Mouse (Mus musculus) MEL (cell line): ENCODE results near the gene Atp8b3. TPM values are rescaled to one million over a fixed set of nuclear protein-coding genes. Genes with fewer than 3 reads are reported as not detected.
A peak's percentile ranks its signal among the peaks of the same experiment; 100 is the strongest.

Experiments used
- DNase-seq: peaks from one replicate; pipeline ENCODE4 v3.0.0; 2011; ENCODE audit warnings: low read depth, low spot score
- H3K27ac ChIP-seq: 2 replicates; pipeline ENCODE4 v1.5.1; 2012; ENCODE audit warnings: low read depth, mild to moderate bottlenecking, control low read depth, low read length, moderate library complexity; ENCODE audit not compliant: control insufficient read depth
- H3K27me3 ChIP-seq, 2 experiments: fragments of 150-350 bp in 1 of 2; sonication (generic) in 1 of 2; 2 replicates each; pipeline ENCODE4 v1.6.1; 2012; ENCODE audit warnings: low read length in 2 of 2, mild to moderate bottlenecking in 2 of 2, improper control_type of control experiment in 1 of 2, moderate library complexity in 1 of 2; ENCODE audit not compliant: insufficient read depth in 2 of 2, control insufficient read depth in 1 of 2
- H3K36me3 ChIP-seq, 2 experiments: 2 replicates each; pipeline ENCODE4 v1.6.1; 2012 to 2014; ENCODE audit warnings: low read length in 2 of 2, improper control_type of control experiment in 1 of 2, inconsistent platforms in 1 of 2, mild to moderate bottlenecking in 1 of 2; ENCODE audit not compliant: insufficient read depth in 2 of 2, control insufficient read depth in 1 of 2
- H3K4me1 ChIP-seq, 2 experiments: fragments of 150-350 bp in 1 of 2; sonication (generic) in 1 of 2; 2 replicates each; pipeline ENCODE4 v1.6.1; 2012; ENCODE audit warnings: low read length in 2 of 2, improper control_type of control experiment in 1 of 2, mild to moderate bottlenecking in 1 of 2; ENCODE audit not compliant: insufficient read depth in 2 of 2, control insufficient read depth in 1 of 2
- H3K4me3 ChIP-seq, 2 experiments: fragments of 150-350 bp in 1 of 2; sonication (generic) in 1 of 2; 2 replicates each; pipeline ENCODE4 v1.5.1; 2012; ENCODE audit warnings: low read depth in 2 of 2, low read length in 2 of 2, mild to moderate bottlenecking in 2 of 2, moderate library complexity in 2 of 2, control low read depth in 1 of 2, improper control_type of control experiment in 1 of 2; ENCODE audit not compliant: control insufficient read depth in 1 of 2, insufficient read depth in 1 of 2
- H3K79me2 ChIP-seq: 2 replicates; pipeline ENCODE4 v1.6.1; 2012; ENCODE audit warnings: mild to moderate bottlenecking, low read length, moderate library complexity; ENCODE audit not compliant: control insufficient read depth, poor library complexity, insufficient read depth
- H3K9ac ChIP-seq: 2 replicates; pipeline ENCODE4 v1.6.1; 2012; ENCODE audit warnings: low read depth, mild to moderate bottlenecking, control low read depth, low read length, moderate library complexity; ENCODE audit not compliant: control insufficient read depth, poor library complexity, severe bottlenecking
- H3K9me3 ChIP-seq: fragments of 150-350 bp; sonication (generic); replicated peaks from 2 replicates; pipeline ENCODE4 v1.6.1; 2012; ENCODE audit warnings: mild to moderate bottlenecking, low read length, improper control_type of control experiment, moderate library complexity; ENCODE audit not compliant: insufficient read depth
- BHLHE40 ChIP-seq: IDR thresholded peaks from 2 replicates; pipeline ENCODE4 v1.6.1; 2012; ENCODE audit warnings: low read depth, mild to moderate bottlenecking, inconsistent platforms, low read length, improper control_type of control experiment, borderline replicate concordance
- CTCF ChIP-seq, 3 experiments: IDR thresholded peaks in 2 of 3; conservative IDR thresholded peaks in 1 of 3; 2 replicates each; pipeline ENCODE4 v1.5.1; 2011 to 2012; ENCODE audit warnings: low read length in 3 of 3, low read depth in 2 of 3, mild to moderate bottlenecking in 2 of 3, improper control_type of control experiment in 1 of 3, inconsistent platforms in 1 of 3, mixed read lengths in 1 of 3, moderate library complexity in 1 of 3; ENCODE audit not compliant: control insufficient read depth in 1 of 3, insufficient read depth in 1 of 3, poor library complexity in 1 of 3, severe bottlenecking in 1 of 3
- EP300 ChIP-seq, 2 experiments: IDR thresholded peaks; 2 replicates each; pipeline ENCODE4 v1.6.1; 2011; ENCODE audit warnings: improper control_type of control experiment in 2 of 2, low read length in 2 of 2, low read depth in 1 of 2, mild to moderate bottlenecking in 1 of 2
- GABPA ChIP-seq: IDR thresholded peaks from 2 replicates; pipeline ENCODE4 v1.6.1; 2012; ENCODE audit warnings: low read depth, mild to moderate bottlenecking, inconsistent platforms, low read length, improper control_type of control experiment, moderate library complexity
- GATA1 ChIP-seq: IDR thresholded peaks from 2 replicates; pipeline ENCODE4 v1.6.1; 2011; ENCODE audit warnings: low read depth, low read length, improper control_type of control experiment
- HCFC1 ChIP-seq: IDR thresholded peaks from 2 replicates; pipeline ENCODE4 v1.6.1; 2012; ENCODE audit warnings: low read depth, mild to moderate bottlenecking, inconsistent platforms, low read length, improper control_type of control experiment, moderate library complexity
- JUND ChIP-seq: IDR thresholded peaks from 2 replicates; pipeline ENCODE4 v1.6.1; 2011; ENCODE audit warnings: low read depth, mild to moderate bottlenecking, improper control_type of control experiment, low read length
- MAFK ChIP-seq: IDR thresholded peaks from 2 replicates; pipeline ENCODE4 v1.6.1; 2011; ENCODE audit warnings: low read depth, mild to moderate bottlenecking, low read length, improper control_type of control experiment, borderline replicate concordance
- MAX ChIP-seq: IDR thresholded peaks from 2 replicates; pipeline ENCODE4 v1.6.1; 2011; ENCODE audit warnings: low read length, improper control_type of control experiment
- MAZ ChIP-seq: IDR thresholded peaks from 2 replicates; pipeline ENCODE4 v1.6.1; 2012; ENCODE audit warnings: low read depth, mild to moderate bottlenecking, inconsistent platforms, low read length, improper control_type of control experiment
- MEF2A ChIP-seq: IDR thresholded peaks from 2 replicates; pipeline ENCODE4 v1.6.1; 2014; ENCODE audit warnings: low read depth, mild to moderate bottlenecking, inconsistent platforms, low read length, improper control_type of control experiment; ENCODE audit not compliant: poor library complexity, insufficient replicate concordance, severe bottlenecking; ENCODE audit errors: extremely low read depth
- MXI1 ChIP-seq: IDR thresholded peaks from 2 replicates; pipeline ENCODE4 v1.6.1; 2011; ENCODE audit warnings: mild to moderate bottlenecking, low read depth, low read length, improper control_type of control experiment
- MYB ChIP-seq: IDR thresholded peaks from 2 replicates; pipeline ENCODE4 v1.6.1; 2011; ENCODE audit warnings: mild to moderate bottlenecking, low read depth, low read length, improper control_type of control experiment
- MYC ChIP-seq: IDR thresholded peaks from 2 replicates; pipeline ENCODE4 v1.6.1; 2011; ENCODE audit warnings: low read depth, mild to moderate bottlenecking, low read length, improper control_type of control experiment, moderate library complexity
- NELFE ChIP-seq: IDR thresholded peaks from 2 replicates; pipeline ENCODE4 v1.6.1; 2011; ENCODE audit warnings: low read depth, low read length, improper control_type of control experiment
- POLR2AphosphoS2 ChIP-seq: IDR thresholded peaks from 2 replicates; pipeline ENCODE4 v1.6.1; 2011; ENCODE audit warnings: low read length, improper control_type of control experiment
- POLR2AphosphoS5 ChIP-seq: IDR thresholded peaks from 2 replicates; pipeline ENCODE4 v1.6.1; 2012; ENCODE audit warnings: low read depth, borderline replicate concordance, mild to moderate bottlenecking, inconsistent platforms, low read length, moderate library complexity, mixed read lengths
- SMC3 ChIP-seq: IDR thresholded peaks from 2 replicates; pipeline ENCODE4 v1.6.1; 2011; ENCODE audit warnings: low read depth, low read length, improper control_type of control experiment
- TBP ChIP-seq: IDR thresholded peaks from 2 replicates; pipeline ENCODE4 v1.8.0; 2011; ENCODE audit warnings: low read depth, low read length, improper control_type of control experiment
- TCF12 ChIP-seq: IDR thresholded peaks from 2 replicates; pipeline ENCODE4 v1.6.1; 2014; ENCODE audit warnings: low read depth, mild to moderate bottlenecking, inconsistent platforms, low read length, improper control_type of control experiment, moderate library complexity
- USF1 ChIP-seq: IDR thresholded peaks from 2 replicates; pipeline ENCODE4 v1.6.1; 2014; ENCODE audit warnings: low read depth, mild to moderate bottlenecking, inconsistent platforms, low read length, improper control_type of control experiment, moderate library complexity
- USF2 ChIP-seq, 2 experiments: IDR thresholded peaks; 2 replicates each; pipeline ENCODE4 v1.6.1; 2011 to 2012; ENCODE audit warnings: improper control_type of control experiment in 2 of 2, low read length in 2 of 2, borderline replicate concordance in 1 of 2, inconsistent platforms in 1 of 2, low read depth in 1 of 2, mild to moderate bottlenecking in 1 of 2; ENCODE audit not compliant: insufficient read depth in 1 of 2
- ZC3H11A ChIP-seq: IDR thresholded peaks from 2 replicates; pipeline ENCODE4 v1.6.1; 2012; ENCODE audit warnings: low read depth, mild to moderate bottlenecking, inconsistent platforms, low read length, improper control_type of control experiment
- ZKSCAN1 ChIP-seq: IDR thresholded peaks from 2 replicates; pipeline ENCODE4 v1.6.1; 2012; ENCODE audit warnings: low read depth, mild to moderate bottlenecking, inconsistent platforms, low read length, improper control_type of control experiment, moderate library complexity
- polyA plus RNA-seq, 2 experiments: library from polyadenylated mRNA; stranded (reverse) in 1 of 2; unstranded in 1 of 2; fragments of >175 nt in 1 of 2; fragments of >200 nt in 1 of 2; gene quantifications; 2 replicates each; pipeline versions ENCODE4 v1.2.1 to v1.2.4; 2012; ENCODE audit warnings: low replicate concordance in 2 of 2, low read depth in 1 of 2; ENCODE audit not compliant: insufficient read length in 2 of 2, insufficient read depth in 1 of 2, missing spikeins in 1 of 2
- total RNA-seq: library from RNA; depleted of rRNA; stranded (reverse); fragments of 300-350 nt; gene quantifications from 2 replicates; pipeline ENCODE4 v1.2.3, GENCODE M21; 2012

Atp8b3 gene
- total and polyA plus RNA-seq, 3 experiments = 0.13 TPM; not detected in 2

GRCm38 (mm10) chr10:80535711-80536110 is 3.2 kb downstream of the Atp8b3 start:
- H3K79me2 ChIP-seq = no peaks in the 10 kb centered on the region
- 0 out of 2 replicates have a peak, but pooled peaks have one; percentile 16 for TF ChIP-seq HCFC1
- peak; percentile 43; the same call in 1 of the 2 replicates for TF ChIP-seq MXI1
- no peak for TF ChIP-seq JUND
- H3K4me3 ChIP-seq = peak overlapping the region; percentile 51 to 78
- H3K9me3 ChIP-seq = no peaks in the 10 kb centered on the region
- H3K4me1 ChIP-seq = peaks cover 10 to 44% of the 10 kb centered on the region in 2 experiments; a peak in 3 of 4 replicates
- peaks cover 0 to 13% of the 10 kb centered on the region in 2 experiments; a peak in 2 of 4 replicates for H3K36me3 ChIP-seq
- no peaks in the 10 kb centered on the region for H3K27me3 ChIP-seq
- peak; percentile 78 for DNase-seq
- H3K27ac ChIP-seq = no peak overlapping the region
- H3K9ac ChIP-seq = peak overlapping the region; percentile 46

- no peaks in the 10 kb centered on the region for H3K27me3 ChIP-seq
- H3K9ac ChIP-seq = peak overlapping the region; percentile 39
- peak overlapping the region; percentile 51 to 78 for H3K4me3 ChIP-seq
- no peaks in the 10 kb centered on the region for H3K79me2 ChIP-seq
- TF ChIP-seq MAX = no peak
- peak; percentile 29; the same call in 1 of the 2 replicates for TF ChIP-seq TBP
- H3K4me1 ChIP-seq = peaks cover 10 to 40% of the 10 kb centered on the region in 2 experiments; a peak in 3 of 4 replicates
- H3K27ac ChIP-seq = no peak overlapping the region
- no peaks in the 10 kb centered on the region for H3K9me3 ChIP-seq
- peak; percentile 86 for DNase-seq
- peaks cover 0 to 13% of the 10 kb centered on the region in 2 experiments; a peak in 2 of 4 replicates for H3K36me3 ChIP-seq
Measured at GRCm38 (mm10) chr10:80535071-80535470, 3.9 kb downstream of the Atp8b3 start.

GRCm38 (mm10) chr10:80533704-80534103 is 5.2 kb downstream of the Atp8b3 start:
- H3K27ac ChIP-seq = no peak overlapping the region
- no peak for TF ChIP-seq ZC3H11A
- no peak for TF ChIP-seq MXI1
- TF ChIP-seq GATA1 = no peak
- TF ChIP-seq HCFC1 = no peak
- TF ChIP-seq NELFE = peak; percentile 59
- no peak for TF ChIP-seq MAFK
- no peak for TF ChIP-seq SMC3
- TF ChIP-seq MYC = no peak
- TF ChIP-seq ZKSCAN1 = no peak
- no peak for TF ChIP-seq GABPA
- TF ChIP-seq POLR2AphosphoS5 = no peak
- TF ChIP-seq USF1 = no peak
- TF ChIP-seq POLR2AphosphoS2 = no peak
- TF ChIP-seq MEF2A = no peak
- TF ChIP-seq TCF12 = no peak
- no peak for TF ChIP-seq MAX
- no peak for TF ChIP-seq USF2 (IDR thresholded peaks at IDR 0.05; ENCODE audit: borderline replicate concordance in 1 of 2, insufficient read depth in 1 of 2, low read depth in 1 of 2, low read length in 2 of 2)
- no peak for TF ChIP-seq CTCF (IDR thresholded peaks at IDR 0.05 in 2 of 3, conservative IDR thresholded peaks at IDR 0.05 in 1 of 3; ENCODE audit: control insufficient read depth in 1 of 3, insufficient read depth in 1 of 3, low read depth in 2 of 3, low read length in 3 of 3, poor library complexity in 1 of 3, severe bottlenecking in 1 of 3)
- no peak for TF ChIP-seq BHLHE40
- TF ChIP-seq TBP = peak; percentile 44; the same call in 1 of the 2 replicates
- TF ChIP-seq MYB = no peak
- TF ChIP-seq JUND = no peak
- no peak for TF ChIP-seq MAZ
- 0 out of 4 replicates have a peak, but pooled peaks of 1 of the 2 experiments have one; percentile 28 for TF ChIP-seq EP300 (IDR thresholded peaks at IDR 0.05; ENCODE audit: low read depth in 1 of 2, low read length in 2 of 2)

More at GRCm38 (mm10) chr10:80533704-80534103, 5.2 kb downstream of the Atp8b3 start:
- Histone ChIP-seq H3K4me3 (peak overlapping the region; percentile 2 to 28; a peak in 2 of 4 replicates), H3K79me2 (no peaks in the 10 kb centered on the region), H3K36me3 (peaks cover 0 to 12% of the 10 kb centered on the region in 2 experiments; a peak in 2 of 4 replicates), H3K9ac (no peak overlapping the region; the same call in 1 of the 2 replicates), H3K9me3 (no peaks in the 10 kb centered on the region), H3K4me1 (peaks cover 10 to 33% of the 10 kb centered on the region in 2 experiments; a peak in 3 of 4 replicates), H3K27me3 (no peaks in the 10 kb centered on the region)
- DNase-seq = peak; percentile 92
